Mouse (Mus musculus) MEL (cell line): ENCODE results near the gene Zc3h12d. TPM values are rescaled to one million over a fixed set of nuclear protein-coding genes. Genes with fewer than 3 reads are reported as not detected.

Source experiments
- DNase-seq: peaks from one replicate; pipeline ENCODE4 v3.0.0; 2011; ENCODE audit warnings: low read depth, low spot score
- H3K27ac ChIP-seq: 2 replicates; pipeline ENCODE4 v1.5.1; 2012; ENCODE audit warnings: low read depth, mild to moderate bottlenecking, control low read depth, low read length, moderate library complexity; ENCODE audit not compliant: control insufficient read depth
- H3K27me3 ChIP-seq, 2 experiments: fragments of 150-350 bp in 1 of 2; sonication (generic) in 1 of 2; 2 replicates each; pipeline ENCODE4 v1.6.1; 2012; ENCODE audit warnings: low read length in 2 of 2, mild to moderate bottlenecking in 2 of 2, improper control_type of control experiment in 1 of 2, moderate library complexity in 1 of 2; ENCODE audit not compliant: insufficient read depth in 2 of 2, control insufficient read depth in 1 of 2
- H3K36me3 ChIP-seq, 2 experiments: 2 replicates each; pipeline ENCODE4 v1.6.1; 2012 to 2014; ENCODE audit warnings: low read length in 2 of 2, improper control_type of control experiment in 1 of 2, inconsistent platforms in 1 of 2, mild to moderate bottlenecking in 1 of 2; ENCODE audit not compliant: insufficient read depth in 2 of 2, control insufficient read depth in 1 of 2
- H3K4me1 ChIP-seq, 2 experiments: fragments of 150-350 bp in 1 of 2; sonication (generic) in 1 of 2; 2 replicates each; pipeline ENCODE4 v1.6.1; 2012; ENCODE audit warnings: low read length in 2 of 2, improper control_type of control experiment in 1 of 2, mild to moderate bottlenecking in 1 of 2; ENCODE audit not compliant: insufficient read depth in 2 of 2, control insufficient read depth in 1 of 2
- H3K4me3 ChIP-seq, 2 experiments: fragments of 150-350 bp in 1 of 2; sonication (generic) in 1 of 2; 2 replicates each; pipeline ENCODE4 v1.5.1; 2012; ENCODE audit warnings: low read depth in 2 of 2, low read length in 2 of 2, mild to moderate bottlenecking in 2 of 2, moderate library complexity in 2 of 2, control low read depth in 1 of 2, improper control_type of control experiment in 1 of 2; ENCODE audit not compliant: control insufficient read depth in 1 of 2, insufficient read depth in 1 of 2
- H3K79me2 ChIP-seq: 2 replicates; pipeline ENCODE4 v1.6.1; 2012; ENCODE audit warnings: mild to moderate bottlenecking, low read length, moderate library complexity; ENCODE audit not compliant: control insufficient read depth, poor library complexity, insufficient read depth
- H3K9ac ChIP-seq: 2 replicates; pipeline ENCODE4 v1.6.1; 2012; ENCODE audit warnings: low read depth, mild to moderate bottlenecking, control low read depth, low read length, moderate library complexity; ENCODE audit not compliant: control insufficient read depth, poor library complexity, severe bottlenecking
- H3K9me3 ChIP-seq: fragments of 150-350 bp; sonication (generic); replicated peaks from 2 replicates; pipeline ENCODE4 v1.6.1; 2012; ENCODE audit warnings: mild to moderate bottlenecking, low read length, improper control_type of control experiment, moderate library complexity; ENCODE audit not compliant: insufficient read depth
- BHLHE40 ChIP-seq: IDR thresholded peaks from 2 replicates; pipeline ENCODE4 v1.6.1; 2012; ENCODE audit warnings: low read depth, mild to moderate bottlenecking, inconsistent platforms, low read length, improper control_type of control experiment, borderline replicate concordance
- EP300 ChIP-seq, 2 experiments: IDR thresholded peaks; 2 replicates each; pipeline ENCODE4 v1.6.1; 2011; ENCODE audit warnings: improper control_type of control experiment in 2 of 2, low read length in 2 of 2, low read depth in 1 of 2, mild to moderate bottlenecking in 1 of 2
- ETS1 ChIP-seq: IDR thresholded peaks from 2 replicates; pipeline ENCODE4 v1.6.1; 2012; ENCODE audit warnings: low read depth, mild to moderate bottlenecking, inconsistent platforms, low read length, improper control_type of control experiment, moderate library complexity
- HCFC1 ChIP-seq: IDR thresholded peaks from 2 replicates; pipeline ENCODE4 v1.6.1; 2012; ENCODE audit warnings: low read depth, mild to moderate bottlenecking, inconsistent platforms, low read length, improper control_type of control experiment, moderate library complexity
- JUND ChIP-seq: IDR thresholded peaks from 2 replicates; pipeline ENCODE4 v1.6.1; 2011; ENCODE audit warnings: low read depth, mild to moderate bottlenecking, improper control_type of control experiment, low read length
- MEF2A ChIP-seq: IDR thresholded peaks from 2 replicates; pipeline ENCODE4 v1.6.1; 2014; ENCODE audit warnings: low read depth, mild to moderate bottlenecking, inconsistent platforms, low read length, improper control_type of control experiment; ENCODE audit not compliant: poor library complexity, insufficient replicate concordance, severe bottlenecking; ENCODE audit errors: extremely low read depth
- MYB ChIP-seq: IDR thresholded peaks from 2 replicates; pipeline ENCODE4 v1.6.1; 2011; ENCODE audit warnings: mild to moderate bottlenecking, low read depth, low read length, improper control_type of control experiment
- NELFE ChIP-seq: IDR thresholded peaks from 2 replicates; pipeline ENCODE4 v1.6.1; 2011; ENCODE audit warnings: low read depth, low read length, improper control_type of control experiment
- POLR2A ChIP-seq, 2 experiments: IDR thresholded peaks; 2 replicates each; pipeline ENCODE4 v1.6.1; 2011 to 2012; ENCODE audit warnings: low read length in 2 of 2, mild to moderate bottlenecking in 2 of 2, control low read depth in 1 of 2, improper control_type of control experiment in 1 of 2, low read depth in 1 of 2, moderate library complexity in 1 of 2; ENCODE audit not compliant: control insufficient read depth in 1 of 2, insufficient read depth in 1 of 2, poor library complexity in 1 of 2
- POLR2AphosphoS5 ChIP-seq: IDR thresholded peaks from 2 replicates; pipeline ENCODE4 v1.6.1; 2012; ENCODE audit warnings: low read depth, borderline replicate concordance, mild to moderate bottlenecking, inconsistent platforms, low read length, moderate library complexity, mixed read lengths
- RAD21 ChIP-seq: IDR thresholded peaks from 2 replicates; pipeline ENCODE4 v1.6.1; 2011; ENCODE audit warnings: mild to moderate bottlenecking, low read depth, low read length, improper control_type of control experiment
- RCOR1 ChIP-seq: IDR thresholded peaks from 2 replicates; pipeline ENCODE4 v1.6.1; 2012; ENCODE audit warnings: low read depth, mild to moderate bottlenecking, inconsistent platforms, low read length, improper control_type of control experiment
- TBP ChIP-seq: IDR thresholded peaks from 2 replicates; pipeline ENCODE4 v1.8.0; 2011; ENCODE audit warnings: low read depth, low read length, improper control_type of control experiment
- TCF12 ChIP-seq: IDR thresholded peaks from 2 replicates; pipeline ENCODE4 v1.6.1; 2014; ENCODE audit warnings: low read depth, mild to moderate bottlenecking, inconsistent platforms, low read length, improper control_type of control experiment, moderate library complexity
- USF1 ChIP-seq: IDR thresholded peaks from 2 replicates; pipeline ENCODE4 v1.6.1; 2014; ENCODE audit warnings: low read depth, mild to moderate bottlenecking, inconsistent platforms, low read length, improper control_type of control experiment, moderate library complexity
- ZNF384 ChIP-seq: IDR thresholded peaks from 2 replicates; pipeline ENCODE4 v1.6.1; 2012; ENCODE audit warnings: low read depth, mild to moderate bottlenecking, inconsistent platforms, low read length, improper control_type of control experiment
- polyA plus RNA-seq, 2 experiments: library from polyadenylated mRNA; stranded (reverse) in 1 of 2; unstranded in 1 of 2; fragments of >175 nt in 1 of 2; fragments of >200 nt in 1 of 2; gene quantifications; 2 replicates each; pipeline versions ENCODE4 v1.2.1 to v1.2.4; 2012; ENCODE audit warnings: low replicate concordance in 2 of 2, low read depth in 1 of 2; ENCODE audit not compliant: insufficient read length in 2 of 2, insufficient read depth in 1 of 2, missing spikeins in 1 of 2
- total RNA-seq: library from RNA; depleted of rRNA; stranded (reverse); fragments of 300-350 nt; gene quantifications from 2 replicates; pipeline ENCODE4 v1.2.3, GENCODE M21; 2012

The Zc3h12d gene
- total and polyA plus RNA-seq, 3 experiments, result not detected

- Histone ChIP-seq H3K9me3 (no peaks in the 10 kb centered on the region), H3K36me3 (peaks cover 2 to 14% of the 10 kb centered on the region in 2 experiments; a peak in 3 of 4 replicates), H3K4me1 (no peaks in the 10 kb centered on the region; a peak in 1 of 4 replicates), H3K79me2 (no peaks in the 10 kb centered on the region), H3K27ac (no peak overlapping the region), H3K27me3 (no peaks in the 10 kb centered on the region), H3K4me3 (no peak overlapping the region), H3K9ac (no peak overlapping the region)
- no peak for TF ChIP-seq EP300 (IDR thresholded peaks at IDR 0.05; ENCODE audit: low read depth in 1 of 2, low read length in 2 of 2)
- TF ChIP-seq MEF2A, result no peak
- TF ChIP-seq TBP, result no peak
- TF ChIP-seq RCOR1, result no peak
- TF ChIP-seq HCFC1, result no peak
- TF ChIP-seq JUND, result no peak
- no peak for TF ChIP-seq NELFE
- DNase-seq, result no peak
Measured at GRCm38 (mm10) chr10:7818676-7819075, 13.6 kb upstream of the Zc3h12d start.

DNA sequence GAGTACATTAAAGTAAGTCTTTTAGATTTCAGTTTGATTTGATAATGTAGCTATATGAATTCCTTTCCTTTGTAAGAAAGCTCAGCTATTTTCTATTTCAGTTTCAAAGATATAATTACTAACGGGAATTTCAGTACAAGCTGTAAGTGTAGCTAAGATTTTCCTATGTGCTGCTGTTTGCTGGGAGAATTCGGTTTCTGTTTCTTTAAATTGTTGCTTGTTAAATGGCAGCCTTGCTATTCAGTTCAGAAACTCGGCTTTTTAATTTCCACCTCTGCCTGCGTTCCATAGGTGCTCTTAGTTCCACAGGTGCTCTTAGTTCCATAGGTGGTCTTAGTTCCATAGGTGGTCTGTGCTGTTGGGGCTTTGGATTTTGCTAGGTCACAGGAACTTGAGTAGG lies 13.1 kb upstream of the Zc3h12d start:
- no peaks in the 10 kb centered on the region for H3K79me2 ChIP-seq
- no peak for DNase-seq
- H3K36me3 ChIP-seq, result peaks cover 2 to 14% of the 10 kb centered on the region in 2 experiments; a peak in 3 of 4 replicates
- no peak overlapping the region for H3K27ac ChIP-seq
- H3K9ac ChIP-seq, result no peak overlapping the region
- no peak for TF ChIP-seq ZNF384
- no peak for TF ChIP-seq POLR2A (IDR thresholded peaks at IDR 0.05; ENCODE audit: control insufficient read depth in 1 of 2, insufficient read depth in 1 of 2, low read depth in 1 of 2, low read length in 2 of 2, poor library complexity in 1 of 2)
- TF ChIP-seq ETS1, result no peak
- TF ChIP-seq TBP, result no peak
- TF ChIP-seq BHLHE40, result no peak
- no peak for TF ChIP-seq POLR2AphosphoS5
- no peak for TF ChIP-seq RAD21
- TF ChIP-seq NELFE, result no peak
- TF ChIP-seq TCF12, result no peak
- TF ChIP-seq USF1, result no peak
- no peak for TF ChIP-seq MYB
- TF ChIP-seq, all 39 proteins: peak for 0
- H3K4me3 ChIP-seq, result no peak overlapping the region
- H3K9me3 ChIP-seq, result no peaks in the 10 kb centered on the region
- no peaks in the 10 kb centered on the region; a peak in 1 of 4 replicates for H3K4me1 ChIP-seq
- no peaks in the 10 kb centered on the region for H3K27me3 ChIP-seq
